Mouse (Mus musculus) A20 (cell line): ENCODE measurements around the gene Chmp5.
"Not testable (repeated sequence)": the region's sequence is repeated elsewhere in the genome, so short reads cannot be mapped to it uniquely, and the experiment has no call there.

Experiments
- DNase-seq: peaks from one replicate; pipeline ENCODE4 v3.0.0-alpha.2; 2011; ENCODE audit warnings: low read depth, low spot score

The Chmp5 gene

DNA sequence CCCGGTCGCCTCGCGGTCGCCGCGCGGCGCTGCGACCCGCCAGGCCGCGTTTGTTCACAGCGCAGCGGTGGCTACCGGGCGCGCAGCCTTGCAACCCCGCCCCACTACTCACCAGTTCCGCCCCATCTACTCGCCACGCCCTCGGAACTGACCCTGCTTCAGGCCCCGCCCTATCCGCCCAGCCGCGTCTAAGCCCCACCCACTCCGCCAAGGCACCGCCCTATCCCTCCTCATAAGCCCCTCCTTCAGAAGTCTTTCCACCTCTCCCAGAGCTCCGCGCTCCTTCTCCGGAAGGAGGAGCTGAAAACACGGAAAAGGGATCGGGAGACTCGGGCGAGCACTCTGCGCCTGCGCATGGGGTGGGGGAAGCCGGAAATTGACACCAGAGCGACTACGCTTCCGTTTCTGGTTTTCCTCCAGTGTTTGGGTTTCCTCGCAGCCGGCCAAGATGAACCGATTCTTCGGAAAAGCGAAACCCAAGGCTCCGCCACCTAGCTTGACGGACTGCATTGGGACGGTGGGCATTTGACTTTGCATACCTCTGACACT is at the start of gene Chmp5, which contains the start of gene Bag1:
Gene Chmp5, plus strand, starts transcription at position 248 of the 549 bp plus-strand sequence.
Gene Bag1, minus strand, starts transcription at position 135 of the 549 bp plus-strand sequence.
- DNase-seq, result peak; percentile 98

DNA sequence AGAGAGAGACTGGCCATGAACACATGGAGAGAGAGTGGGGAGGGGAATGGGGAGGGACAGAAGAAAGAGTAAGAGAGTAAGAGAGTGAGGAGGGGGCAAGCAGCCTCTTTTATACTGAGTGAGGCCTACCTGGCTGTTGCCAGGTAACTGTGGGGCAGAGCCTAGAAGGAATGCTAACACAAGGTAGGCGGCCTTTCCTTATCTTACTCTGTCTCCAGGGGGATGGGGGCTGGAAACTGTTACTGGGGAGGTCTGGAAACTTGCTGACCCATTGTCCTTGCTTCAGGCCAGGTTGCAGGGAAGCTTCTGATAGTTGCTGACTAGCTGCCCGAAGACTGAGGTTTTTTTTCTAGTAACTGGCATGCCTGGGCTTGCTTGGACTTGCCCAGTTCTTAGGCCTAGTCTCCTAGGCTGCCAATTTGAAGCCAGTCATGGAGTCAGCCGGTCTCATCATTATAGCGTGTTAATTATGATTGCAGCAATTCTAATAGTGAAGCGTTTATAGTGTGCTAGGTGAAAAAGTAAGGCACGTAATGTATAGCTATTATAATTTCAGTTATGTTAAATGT is 49.6 kb upstream of the Chmp5 start:
- DNase-seq, result no peak

DNA sequence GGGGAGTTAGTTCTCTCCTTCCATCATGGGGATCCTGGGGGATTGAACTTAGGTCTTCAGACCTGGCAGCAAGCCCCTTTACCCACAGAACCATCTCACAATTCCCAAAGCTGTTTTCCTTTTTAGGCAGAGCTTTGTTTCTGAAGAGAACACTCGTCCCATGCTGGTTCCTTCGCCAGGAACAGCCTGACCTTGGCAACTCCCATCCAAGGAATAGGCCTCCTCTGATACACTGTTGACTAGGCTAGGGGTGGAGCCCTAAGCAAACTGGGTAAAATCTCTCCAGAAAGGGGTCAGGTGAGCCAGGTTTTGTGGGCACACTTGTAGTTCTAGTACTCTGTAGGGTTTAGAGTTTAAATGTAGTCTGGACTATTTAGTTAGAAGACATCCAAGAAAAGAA is 48.9 kb upstream of the Chmp5 start:
- DNase-seq, result no peak

DNA sequence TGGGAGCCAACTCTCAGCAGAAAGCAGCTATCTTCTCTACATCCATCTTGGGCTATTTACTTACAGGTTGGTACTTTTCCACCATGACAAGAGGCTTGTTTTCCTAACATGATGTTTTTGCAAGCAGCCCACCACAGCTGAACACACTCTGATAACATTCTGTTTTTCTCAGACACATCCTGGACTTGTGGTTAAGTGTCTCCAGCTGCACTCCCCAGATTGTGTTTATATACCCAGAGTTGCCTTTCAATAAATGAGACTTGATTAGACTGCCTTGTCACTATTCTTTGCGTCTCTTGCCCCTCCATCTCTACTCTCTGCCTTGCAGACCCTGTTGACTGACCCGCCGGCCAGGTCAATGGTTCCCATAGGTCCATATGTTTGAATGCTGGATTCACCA is 48.1 kb upstream of the Chmp5 start:
- no peak for DNase-seq

DNA sequence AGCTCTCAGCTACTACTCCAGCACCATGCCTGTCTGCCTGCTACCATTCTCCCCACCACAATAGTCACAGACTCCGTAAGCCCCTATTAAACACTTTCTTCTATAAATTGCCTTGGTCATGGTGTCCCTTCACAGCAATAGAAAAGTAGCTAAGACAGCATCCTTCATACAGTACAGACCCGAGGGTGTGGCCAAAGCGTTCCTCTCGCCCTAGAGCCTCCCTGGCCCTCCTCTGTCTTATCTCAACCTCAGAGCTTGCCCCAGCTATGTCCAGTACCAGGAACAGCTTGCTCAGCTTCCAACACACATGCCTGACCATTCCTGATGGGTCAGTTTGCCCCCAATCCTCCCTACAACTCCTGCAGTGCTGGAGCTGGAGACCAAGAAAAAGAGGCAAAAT is 47.6 kb upstream of the Chmp5 start:
- DNase-seq, result no peak

DNA sequence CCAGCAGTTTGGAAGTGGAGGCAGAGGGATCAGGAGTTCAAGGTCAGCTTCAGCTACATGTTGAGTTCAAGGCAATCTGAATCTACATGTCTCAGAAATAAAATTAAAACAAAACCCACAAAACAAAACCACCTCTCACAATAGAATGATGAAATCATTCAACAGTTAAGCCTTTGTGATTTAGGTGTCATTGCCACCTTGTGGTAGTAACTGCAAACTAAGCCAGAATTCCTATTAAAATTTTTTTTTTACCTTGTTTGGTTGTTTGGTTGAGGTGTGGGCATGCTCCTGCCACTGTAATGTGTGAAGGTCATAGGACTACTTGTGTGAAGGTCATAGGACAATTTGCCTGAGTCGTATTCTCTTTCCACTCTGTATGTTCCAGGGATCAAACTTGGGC is 41.9 kb upstream of the Chmp5 start:
- peak; percentile 56 for DNase-seq

DNA sequence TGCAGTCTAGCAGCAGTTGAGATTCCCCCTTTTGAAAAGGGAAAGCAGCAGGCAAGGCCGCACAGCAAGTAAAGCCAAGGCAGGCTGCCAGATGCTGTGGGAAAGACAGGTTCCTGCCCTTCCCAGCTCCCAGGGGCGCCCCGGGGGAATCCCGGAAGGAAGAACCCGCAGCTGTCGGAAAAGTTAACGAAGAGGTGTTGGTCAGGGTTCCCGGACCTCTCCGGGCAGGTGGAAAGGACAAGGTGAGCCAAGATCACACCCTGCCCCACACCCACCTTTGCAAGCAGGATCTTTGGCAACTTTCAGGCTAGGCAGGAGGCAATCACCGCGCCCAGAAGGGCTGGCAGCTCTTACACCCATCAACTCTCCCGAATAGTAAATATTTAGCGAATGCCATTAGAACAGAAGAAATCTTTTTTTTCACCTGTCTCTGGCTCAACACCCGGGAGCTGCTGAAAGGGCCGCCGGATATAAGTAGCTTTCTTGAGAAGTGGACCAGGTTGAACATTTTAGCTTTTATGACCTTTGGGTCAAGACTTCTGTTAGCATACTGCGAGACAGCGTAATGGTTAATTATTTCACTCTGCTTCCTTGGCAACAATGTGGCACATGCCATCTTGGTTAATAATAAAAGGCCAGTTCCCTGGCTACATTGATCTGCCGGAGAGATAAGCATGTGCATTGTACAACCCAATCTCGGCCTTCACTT is 39.8 kb upstream of the Chmp5 start:
- DNase-seq, result no peak

DNA sequence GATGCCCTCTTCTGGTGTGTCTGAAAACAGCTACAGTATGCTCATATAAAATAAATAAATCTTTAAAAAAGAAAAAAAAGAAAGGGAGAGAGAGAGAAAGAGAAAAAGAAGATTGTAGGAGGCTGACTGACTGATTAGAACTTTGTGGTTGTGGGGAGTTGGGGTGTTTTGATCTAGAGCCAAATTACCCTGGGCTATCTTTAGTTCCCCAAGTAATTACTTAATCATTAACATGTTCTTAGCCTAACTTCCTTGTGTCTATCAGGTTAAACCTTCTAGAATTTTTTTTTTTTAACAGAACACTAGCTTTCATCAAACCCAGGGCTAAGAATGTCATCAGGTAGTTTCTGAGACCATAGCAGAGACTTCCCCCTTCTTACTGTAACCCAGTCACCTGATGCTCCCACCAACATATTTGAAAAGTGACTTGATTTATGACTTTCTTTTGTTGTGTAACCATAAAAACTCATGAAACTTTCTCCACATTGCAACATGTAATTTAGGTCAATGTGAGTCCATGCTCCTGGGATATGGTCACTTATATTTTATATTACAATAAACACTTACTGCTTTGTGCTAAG is 33.8 kb upstream of the Chmp5 start:
- peak; percentile 26 for DNase-seq

DNA sequence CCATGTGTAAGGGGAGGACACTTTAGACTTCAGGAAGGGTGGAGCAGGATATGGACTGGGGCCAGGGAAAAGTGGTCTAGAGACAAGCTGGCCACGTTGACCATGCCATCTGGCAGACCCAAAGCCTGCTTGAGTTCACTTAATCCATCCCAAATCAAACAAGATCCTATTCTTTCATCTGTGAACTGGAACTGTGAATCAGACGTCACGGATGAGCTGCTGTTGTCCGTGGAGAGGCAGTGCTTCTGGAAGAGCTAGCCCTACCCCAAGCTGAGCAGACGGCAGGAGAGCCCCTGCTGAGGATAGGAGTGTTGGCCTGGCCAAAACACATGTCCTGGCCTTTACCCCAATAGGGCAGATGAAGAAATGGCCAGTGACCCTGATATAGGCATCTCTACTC is 32.3 kb upstream of the Chmp5 start:
- no peak for DNase-seq

DNA sequence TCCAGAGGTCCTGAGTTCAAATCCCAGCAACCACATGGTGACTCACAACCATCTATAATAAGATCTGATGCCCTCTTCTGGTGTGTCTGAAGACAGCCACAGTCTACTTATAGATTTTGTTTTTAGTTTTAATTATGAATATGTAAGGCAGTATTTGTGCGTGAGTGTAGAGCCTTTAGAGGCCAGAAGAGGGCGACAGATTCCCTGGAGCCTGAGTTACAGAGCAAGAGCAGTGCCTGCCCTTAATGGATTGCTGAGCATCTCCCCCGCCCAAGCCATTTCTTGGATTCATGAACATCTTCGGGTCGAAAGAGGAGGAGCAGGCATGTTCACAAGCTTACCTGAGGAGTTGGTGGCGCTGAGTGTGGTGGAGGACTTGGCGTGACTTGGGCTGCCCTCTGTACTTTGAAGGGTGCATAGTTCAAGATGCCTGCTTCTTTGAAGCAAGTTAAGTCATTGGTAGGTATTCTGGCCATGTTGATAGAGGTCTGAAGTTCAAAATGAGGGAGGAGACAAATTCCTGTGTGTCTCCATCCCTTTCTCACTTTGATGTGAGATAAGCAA is 31.5 kb upstream of the Chmp5 start:
- peak; percentile 21 for DNase-seq

DNA sequence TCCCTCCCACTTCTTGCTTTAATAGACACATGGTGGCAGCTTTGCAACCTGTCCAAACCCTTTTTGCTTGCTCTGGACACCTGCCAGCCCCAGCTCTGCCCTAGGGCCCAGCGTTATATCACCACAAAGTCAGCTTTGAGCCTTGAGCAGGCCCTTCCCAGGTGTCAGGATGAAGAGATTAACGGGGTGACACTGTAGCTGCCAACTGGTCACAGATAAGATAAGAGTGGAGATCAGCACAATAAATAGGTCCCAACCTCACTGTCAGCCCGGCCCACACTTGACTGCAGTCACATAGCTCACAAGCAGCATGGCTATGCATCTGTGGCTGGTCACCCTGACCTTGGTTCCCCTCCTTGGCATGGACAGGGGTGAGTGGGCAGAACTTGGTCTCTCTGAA is 28.4 kb upstream of the Chmp5 start, which contains the start of gene Spink4:
Gene Spink4, plus strand, starts transcription at position 268 of the 400 bp plus-strand sequence.
- no peak for DNase-seq

DNA sequence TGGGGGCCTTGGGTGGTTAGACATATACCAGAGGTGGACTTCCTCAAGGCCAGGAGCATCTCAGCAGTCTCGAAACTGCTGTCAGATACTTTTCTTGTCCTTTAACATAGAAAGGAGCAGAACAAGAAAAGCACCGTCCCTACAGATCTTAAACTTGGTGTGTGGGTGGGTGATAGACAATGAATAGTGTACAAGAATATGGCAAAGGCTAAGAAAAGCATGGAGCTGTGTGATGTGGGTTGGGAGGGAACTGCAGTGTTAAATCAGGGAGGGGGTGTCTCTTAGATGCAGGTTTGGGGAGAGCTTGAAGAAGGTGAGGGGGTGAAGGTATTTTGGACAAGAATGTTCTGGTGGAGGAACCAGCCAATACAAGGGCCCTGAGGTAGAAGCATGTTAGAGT is 27.6 kb upstream of the Chmp5 start:
- DNase-seq, result no peak

DNA sequence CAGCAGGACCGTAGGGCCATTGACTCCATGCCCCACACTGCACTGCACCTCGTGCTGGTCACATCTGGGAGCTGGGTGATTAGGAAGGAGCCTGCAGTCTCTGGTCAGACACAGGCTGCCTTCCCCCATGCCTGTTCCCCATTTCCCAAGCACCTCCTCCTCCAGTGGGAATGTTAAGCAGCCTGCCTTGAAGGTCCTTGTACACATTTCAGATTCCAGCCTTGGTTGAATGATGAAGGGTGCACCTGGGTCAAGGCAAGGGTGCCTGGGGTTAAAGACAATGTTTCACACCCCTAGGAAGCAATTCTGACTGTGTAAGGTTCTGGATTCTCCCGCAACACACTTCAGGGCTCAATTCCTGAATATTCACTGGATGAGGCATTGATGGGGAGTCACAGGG is 26.9 kb upstream of the Chmp5 start:
- DNase-seq, result no peak

DNA sequence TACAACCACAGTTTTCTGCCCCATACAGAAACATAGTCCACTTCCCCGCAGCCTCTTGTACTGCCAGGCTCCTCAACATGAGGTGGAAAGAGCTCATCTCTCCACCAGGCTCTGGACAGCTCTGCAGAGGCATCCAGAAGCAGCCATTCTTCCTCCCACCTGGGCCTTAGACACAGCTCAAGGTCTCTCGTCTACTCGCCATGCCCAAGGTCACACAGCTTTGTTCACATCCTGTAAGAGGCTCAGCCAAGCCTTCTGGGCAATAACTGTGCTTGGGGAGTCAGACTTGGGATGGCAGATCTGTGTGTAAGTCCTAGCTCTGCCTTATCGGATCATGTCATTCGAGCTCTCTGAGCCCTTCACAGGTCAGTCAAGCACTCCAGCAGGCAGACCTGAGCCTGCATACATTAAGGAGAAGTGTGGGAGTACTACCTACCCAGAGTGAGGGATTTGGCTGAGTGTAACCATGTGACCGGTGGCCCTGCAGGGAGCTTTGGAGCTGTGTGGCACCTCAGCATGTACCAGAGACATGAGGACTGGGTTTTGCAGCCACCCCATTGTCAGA is 25.0 kb upstream of the Chmp5 start:
- DNase-seq, result no peak

DNA sequence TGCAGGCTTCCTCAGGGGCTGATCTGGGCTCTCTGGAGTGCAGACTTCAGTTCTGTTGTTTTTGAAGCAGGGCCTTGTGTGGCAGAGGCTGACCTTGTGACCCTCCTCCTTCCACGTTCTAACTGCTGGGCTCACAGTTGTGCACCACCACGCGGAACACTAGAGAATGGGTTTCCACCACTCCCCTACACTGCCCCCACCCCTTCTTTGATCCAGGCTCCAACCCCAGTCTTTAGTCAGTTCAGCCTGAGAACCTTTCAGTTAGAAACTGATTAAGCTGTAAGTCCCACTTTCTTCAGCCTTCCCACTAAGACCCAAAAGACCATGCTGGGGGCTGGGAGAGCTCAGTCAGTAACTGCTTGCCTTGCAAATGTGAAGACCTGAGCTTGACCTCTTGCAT is 22.6 kb upstream of the Chmp5 start:
- DNase-seq, result no peak

DNA sequence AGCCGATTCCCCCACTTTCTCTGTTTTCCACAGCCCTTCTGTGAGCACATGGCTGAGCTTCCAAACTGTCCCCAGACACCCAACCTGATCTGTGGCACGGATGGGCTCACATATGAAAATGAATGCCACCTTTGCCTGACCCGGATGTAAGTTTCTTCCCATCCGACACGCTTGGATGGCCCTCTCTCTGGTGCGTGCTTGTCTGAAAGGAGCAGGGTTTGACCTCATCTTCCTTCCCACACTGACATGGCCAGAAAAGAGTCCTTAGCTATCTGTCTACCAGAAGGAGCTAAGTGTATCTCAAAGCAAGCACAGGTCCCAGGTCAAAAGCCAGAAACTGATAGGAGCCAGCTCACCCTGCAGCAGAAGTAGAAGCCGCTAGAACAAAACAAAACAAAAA is 19.2 kb upstream of the Chmp5 start:
- DNase-seq, result peak; percentile 53

DNA sequence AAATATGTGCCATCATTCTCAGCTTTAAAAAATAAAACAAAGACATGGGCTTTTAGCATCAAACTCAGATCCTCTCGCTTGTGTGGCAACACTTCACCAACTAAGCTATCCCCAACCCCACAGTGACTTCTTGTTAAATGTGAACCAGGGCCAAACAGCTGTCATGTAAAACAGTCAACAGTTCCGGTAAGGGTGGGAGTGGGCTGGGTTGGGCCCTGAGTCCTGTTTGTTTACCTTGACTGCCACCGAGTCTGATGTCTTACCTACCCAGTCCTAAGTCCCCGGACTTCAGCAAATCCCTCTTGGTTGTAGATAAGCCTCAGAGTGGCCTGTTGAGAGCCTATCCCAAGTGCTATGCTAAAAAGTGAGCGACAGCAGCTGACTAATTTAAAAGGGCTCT is 14.5 kb upstream of the Chmp5 start:
- DNase-seq, result no peak

DNA sequence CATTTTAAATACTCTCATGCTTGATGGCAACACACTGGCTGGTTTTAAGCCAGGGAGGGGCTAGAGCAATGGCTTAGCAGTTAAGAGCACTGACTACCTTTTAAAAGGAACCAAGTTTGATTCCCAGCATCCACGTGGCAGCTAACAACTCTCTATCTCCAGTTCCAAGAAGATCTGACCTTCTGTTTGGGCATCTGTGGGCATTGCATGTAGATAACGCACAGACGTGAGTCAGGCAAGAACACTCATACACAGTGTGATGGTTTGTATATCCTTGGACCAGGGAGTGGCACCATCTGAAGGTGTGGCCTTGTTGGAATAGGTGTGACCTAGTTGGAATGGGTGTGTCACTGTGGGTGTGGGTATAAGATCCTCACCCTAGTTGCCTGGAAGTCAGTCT is 13.8 kb upstream of the Chmp5 start:
- DNase-seq, result not testable (repeated sequence)

DNA sequence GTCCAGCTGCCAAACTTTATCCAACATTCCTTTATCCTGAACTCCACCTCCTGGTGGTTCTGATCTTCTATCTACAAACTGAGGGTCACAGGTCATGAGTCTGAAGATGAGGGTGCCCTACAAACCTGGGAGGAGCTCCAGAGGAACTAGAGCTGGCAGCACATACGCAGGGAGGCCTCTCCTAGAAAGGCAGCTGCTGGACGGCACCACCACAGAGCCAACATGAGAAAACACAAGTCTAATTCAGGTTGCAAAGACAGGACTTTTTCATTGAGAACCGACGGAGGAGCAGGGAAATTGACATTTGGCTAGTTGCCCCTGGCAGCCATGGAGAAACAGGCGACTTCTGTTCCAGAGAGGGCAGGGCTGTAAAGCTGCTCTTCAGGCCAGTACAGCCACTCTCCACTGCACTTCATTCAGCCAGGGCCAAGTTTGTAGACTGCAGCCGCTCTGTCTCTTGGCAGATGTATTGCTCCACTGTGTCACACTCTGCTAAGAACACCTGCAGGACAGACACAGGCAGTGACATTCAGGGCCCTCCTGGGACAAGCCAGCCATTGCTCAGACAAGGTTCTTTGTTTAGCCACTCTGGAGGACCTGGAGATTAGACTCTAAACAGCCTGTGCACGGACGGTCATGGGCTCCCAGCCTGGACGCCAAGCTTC is 11.9 kb upstream of the Chmp5 start:
- DNase-seq, result peak; percentile 20

DNA sequence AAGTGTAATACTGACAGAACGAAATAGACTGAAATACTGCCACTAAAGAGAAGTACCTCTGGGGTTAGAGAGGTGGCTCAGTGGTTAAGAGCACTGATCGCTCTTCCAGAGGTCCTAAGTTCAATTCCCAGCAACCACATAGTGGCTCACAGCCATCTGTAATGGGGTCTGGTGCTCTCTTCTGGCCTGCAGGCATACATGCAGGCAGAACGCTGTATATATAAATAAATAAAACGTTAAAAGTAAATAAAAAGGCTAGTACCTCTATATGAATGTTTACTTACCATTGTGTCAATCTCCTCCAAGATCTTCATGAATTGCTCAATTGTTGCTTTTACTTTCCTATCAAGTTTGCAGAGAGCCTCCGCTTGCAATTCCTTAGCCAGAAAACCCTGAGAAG is 9.4 kb upstream of the Chmp5 start:
- DNase-seq, result no peak

DNA sequence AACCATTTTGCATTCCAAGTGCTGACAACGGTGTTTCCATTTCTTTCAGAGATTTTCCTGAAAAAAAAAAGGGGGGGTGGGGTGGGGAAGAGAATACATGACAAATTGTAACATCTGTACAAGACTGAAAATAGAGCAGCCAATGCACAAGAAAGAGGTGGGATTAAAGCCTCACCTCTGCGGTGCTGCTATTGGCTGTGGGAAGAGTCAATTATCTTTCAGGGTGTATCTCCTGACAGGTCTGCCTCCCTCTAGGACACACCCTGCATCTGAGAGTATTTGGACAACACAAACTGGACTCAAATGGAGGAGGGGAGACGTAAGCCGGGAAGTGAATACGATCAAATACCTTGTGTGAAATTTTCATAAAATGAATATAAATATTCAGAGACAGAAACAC is 4.6 kb upstream of the Chmp5 start:
- no peak for DNase-seq
